Mouse (Mus musculus): ENCODE measurements around the gene Pld3. TPM values are rescaled to one million over a fixed set of nuclear protein-coding genes. Genes with fewer than 3 reads are reported as not detected.

The Pld3 gene
- total RNA-seq, 2 experiments from 2014 or later, result 106 to 146 TPM

- DNase-seq, result peak in 1 of 2 experiments; percentile 29
Measured at GRCm38 (mm10) chr7:27569580-27570224, 16.7 kb upstream of the Pld3 start.

- no peak for DNase-seq
Measured at GRCm38 (mm10) chr7:27560978-27561377, 8.0 kb upstream of the Pld3 start.

GRCm38 (mm10) chr7:27560291-27560887 lies 7.4 kb upstream of the Pld3 start:
- no peak for DNase-seq

GRCm38 (mm10) chr7:27552070-27552469 lies 948 bp downstream of the Pld3 start:
- no peak for DNase-seq

- no peak for DNase-seq
Measured at GRCm38 (mm10) chr7:27549597-27549996, 3.4 kb downstream of the Pld3 start.

GRCm38 (mm10) chr7:27544675-27545370 lies 8.2 kb downstream of the Pld3 start:
- DNase-seq, result no peak

- DNase-seq, result no peak
Measured at GRCm38 (mm10) chr7:27543851-27544250, 9.2 kb downstream of the Pld3 start.

GRCm38 (mm10) chr7:27543065-27543464 lies 10.0 kb downstream of the Pld3 start:
- DNase-seq, result no peak

GRCm38 (mm10) chr7:27542392-27543033 lies 10.5 kb downstream of the Pld3 start:
- DNase-seq, result peak; percentile 86 to 89

- DNase-seq, result no peak
Measured at GRCm38 (mm10) chr7:27541922-27542321, 11.1 kb downstream of the Pld3 start.

GRCm38 (mm10) chr7:27541431-27541830 lies 11.6 kb downstream of the Pld3 start:
- peak; percentile 16 to 43 for DNase-seq

- no peak for DNase-seq
Measured at GRCm38 (mm10) chr7:27540935-27541334, 12.1 kb downstream of the Pld3 start.

- peak in 1 of 2 experiments; percentile 26 for DNase-seq
Measured at GRCm38 (mm10) chr7:27540521-27540920, 12.5 kb downstream of the Pld3 start.

- DNase-seq, result no peak
Measured at GRCm38 (mm10) chr7:27538797-27539196, 14.2 kb downstream of the Pld3 start.

GRCm38 (mm10) chr7:27537998-27538397 lies 15.0 kb downstream of the Pld3 start:
- DNase-seq, result peak; percentile 21 to 43

GRCm38 (mm10) chr7:27536618-27537017 lies 16.4 kb downstream of the Pld3 start:
- no peak for DNase-seq

GRCm38 (mm10) chr7:27535386-27535785 lies 17.6 kb downstream of the Pld3 start:
- DNase-seq, result no peak

- no peak for DNase-seq
Measured at GRCm38 (mm10) chr7:27532480-27533050, 20.5 kb downstream of the Pld3 start.

GRCm38 (mm10) chr7:27531707-27532106 lies 21.3 kb downstream of the Pld3 start:
- DNase-seq, result no peak

- DNase-seq, result no peak
Measured at GRCm38 (mm10) chr7:27530937-27531336, 22.1 kb downstream of the Pld3 start.

- DNase-seq, result no peak
Measured at GRCm38 (mm10) chr7:27529070-27529469, 23.9 kb downstream of the Pld3 start.

- peak; percentile 84 to 85 for DNase-seq
Measured at GRCm38 (mm10) chr7:27526039-27526827, 26.8 kb downstream of the Pld3 start.
